Mouse (Mus musculus) embryonic fibroblast, embryonic 13.5 days (primary cell): ENCODE results near the gene Rgs9bp.

ENCODE experiments used
- CTCF ChIP-seq: IDR thresholded peaks from 2 replicates; pipeline ENCODE4 v1.5.1; 2011; ENCODE audit warnings: mild to moderate bottlenecking, control low read depth, low read length, moderate library complexity, borderline replicate concordance; ENCODE audit not compliant: insufficient read depth
- POLR2A ChIP-seq: IDR thresholded peaks from 2 replicates; pipeline ENCODE4 v1.6.1; 2011; ENCODE audit warnings: low read depth, mild to moderate bottlenecking, control low read depth, low read length, moderate library complexity

GRCm38 (mm10) chr7:35599492-35599891, 14.1 kb upstream of the Rgs9bp start:
- TF ChIP-seq POLR2A (no peak), CTCF (peak; percentile 52; the same call in 1 of the 2 replicates)
